ENCODE assay signal across 18 mouse cellular contexts in genomic region chr5:119662326-119662725, GRCm38 (mm10). TPM values are rescaled to one million over a fixed set of nuclear protein-coding genes. Genes with fewer than 3 reads are reported as not detected.
DNase-seq lines count a peak whose midpoint lies in the region; ATAC-seq and TF ChIP-seq lines count a peak whose summit lies in the region.
"Had no signal": no experiment of that assay in that cellular context is flagged by ENCODE, and none has a peak within 500 bp of the region (broad histone marks: within the 10 kb centered on the region; RNA-seq: fewer than 3 reads in every experiment).

No protein-coding gene starts in this region.

- peaks cover 93% of the 10 kb centered on the region for H3K27me3 ChIP-seq in kidney, embryonic 14.5 days (ENCODE audit: control insufficient read depth, insufficient read depth, low read length)
- H3K27me3 ChIP-seq in midbrain, embryonic 11.5 days (ENCODE audit: control insufficient read depth, insufficient read depth, low read length), result peaks cover 99% of the 10 kb centered on the region
- H3K27me3 ChIP-seq in midbrain, embryonic 16.5 days (ENCODE audit: control insufficient read depth, insufficient read depth, low read depth, low read length), result peaks cover 82% of the 10 kb centered on the region
- peaks cover 94% of the 10 kb centered on the region for H3K27me3 ChIP-seq in embryonic facial prominence, embryonic 14.5 days (replicated peaks; ENCODE audit: control insufficient read depth, insufficient read depth, low read length)
- peaks cover 85% of the 10 kb centered on the region for H3K27me3 ChIP-seq in liver, embryonic 16.5 days (ENCODE audit: control insufficient read depth, insufficient read depth, low read depth, low read length)
- H3K27me3 ChIP-seq in thymus, adult 2 months (ENCODE audit: control insufficient read depth, insufficient read depth, low read length), result peaks cover 12% of the 10 kb centered on the region

- H3K4me3 ChIP-seq in kidney, embryonic 14.5 days (ENCODE audit: low read length), result peak overlapping the region; percentile 15; the same call in 1 of the 2 replicates
- H3K4me3 ChIP-seq in midbrain, embryonic 11.5 days (ENCODE audit: low read depth, low read length), result no peak overlapping the region
- H3K4me3 ChIP-seq in midbrain, embryonic 16.5 days (ENCODE audit: low read depth, low read length), result no peak overlapping the region
- H3K4me3 ChIP-seq in embryonic facial prominence, embryonic 14.5 days (ENCODE audit: low read depth, low read length), result peak overlapping the region; percentile 16; the same call in 1 of the 2 replicates
- H3K4me3 ChIP-seq in liver, embryonic 16.5 days (ENCODE audit: low read depth, low read length), result no peak overlapping the region
- H3K4me3 ChIP-seq in thymus, adult 2 months (ENCODE audit: control insufficient read depth, insufficient read depth, low read length), result no peak overlapping the region
- H3K4me3 ChIP-seq: forebrain, embryonic 13.5 days; hindbrain, embryonic 15.5 days; megakaryocyte, embryonic 14.5 days had no signal

- TF ChIP-seq CTCF in thymus, adult 2 months (IDR thresholded peaks at IDR 0.05; ENCODE audit: borderline replicate concordance, control insufficient read depth, extremely low read depth, insufficient read depth, low read length, poor library complexity), result no peak

- H3K4me2 ChIP-seq in kidney, embryonic 14.5 days (replicated peaks; ENCODE audit: low read depth, low read length), result peak overlapping the region; percentile 32
- H3K4me2 ChIP-seq in midbrain, embryonic 11.5 days, result no peak overlapping the region
- no peak overlapping the region for H3K4me2 ChIP-seq in midbrain, embryonic 16.5 days (ENCODE audit: low read length)
- peak overlapping the region; percentile 44 for H3K4me2 ChIP-seq in embryonic facial prominence, embryonic 14.5 days (ENCODE audit: low read depth, low read length)
- H3K4me2 ChIP-seq in liver, embryonic 16.5 days (ENCODE audit: low read depth, low read length), result peak overlapping the region; percentile 20; the same call in 1 of the 2 replicates
- H3K4me2 ChIP-seq: forebrain, embryonic 13.5 days; hindbrain, embryonic 15.5 days had no signal

- TF ChIP-seq POLR2A in thymus, adult 2 months (IDR thresholded peaks at IDR 0.05; ENCODE audit: control insufficient read depth, extremely low read depth, insufficient read depth, low read length, poor library complexity), result no peak

- H3K4me1 ChIP-seq in kidney, embryonic 14.5 days (ENCODE audit: control insufficient read depth, insufficient read depth, low read length), result no peaks in the 10 kb centered on the region
- no peaks in the 10 kb centered on the region for H3K4me1 ChIP-seq in midbrain, embryonic 11.5 days (ENCODE audit: control insufficient read depth, insufficient read depth, low read length)
- H3K4me1 ChIP-seq in midbrain, embryonic 16.5 days (ENCODE audit: control insufficient read depth, insufficient read depth, low read length), result no peaks in the 10 kb centered on the region
- H3K4me1 ChIP-seq in embryonic facial prominence, embryonic 14.5 days (ENCODE audit: control insufficient read depth, insufficient read depth, low read length), result peaks cover 4% of the 10 kb centered on the region; the same call in 1 of the 2 replicates
- H3K4me1 ChIP-seq in liver, embryonic 16.5 days (ENCODE audit: control insufficient read depth, low read depth, low read length), result no peaks in the 10 kb centered on the region
- H3K4me1 ChIP-seq in thymus, adult 2 months (replicated peaks; ENCODE audit: control insufficient read depth, insufficient read depth, low read length), result no peaks in the 10 kb centered on the region
- H3K4me1 ChIP-seq: forebrain, embryonic 13.5 days; hindbrain, embryonic 15.5 days; megakaryocyte, embryonic 14.5 days had no signal

- 2% methylated on average over 13 of the region's 13 CpGs for WGBS in kidney, embryonic 14.5 days
- WGBS in midbrain, embryonic 11.5 days, result 3% methylated on average over 13 of the region's 13 CpGs
- 1% methylated on average over 13 of the region's 13 CpGs for WGBS in midbrain, embryonic 16.5 days
- 2% methylated on average over 13 of the region's 13 CpGs for whole genome bisulfite sequencing in embryonic facial prominence, embryonic 14.5 days
- 5% methylated on average over 13 of the region's 13 CpGs for WGBS in liver, embryonic 16.5 days (ENCODE audit: insufficient replicate concordance)
- WGBS in thymus, adult 2 months, result 15% methylated on average over 13 of the region's 13 CpGs

- H3K9me3 ChIP-seq in kidney, embryonic 14.5 days (ENCODE audit: control insufficient read depth, low read length), result no peaks in the 10 kb centered on the region
- no peaks in the 10 kb centered on the region for H3K9me3 ChIP-seq in midbrain, embryonic 11.5 days (ENCODE audit: control insufficient read depth, low read length)
- no peaks in the 10 kb centered on the region for H3K9me3 ChIP-seq in midbrain, embryonic 16.5 days (replicated peaks; ENCODE audit: control insufficient read depth, low read length, poor library complexity, severe bottlenecking)
- no peaks in the 10 kb centered on the region for H3K9me3 ChIP-seq in embryonic facial prominence, embryonic 14.5 days (ENCODE audit: control insufficient read depth, low read length)
- no peaks in the 10 kb centered on the region for H3K9me3 ChIP-seq in liver, embryonic 16.5 days (replicated peaks; ENCODE audit: control insufficient read depth, low read length)
- H3K9me3 ChIP-seq: forebrain, embryonic 13.5 days; hindbrain, embryonic 15.5 days; megakaryocyte, embryonic 14.5 days had no signal

- ATAC-seq in kidney, embryonic 14.5 days (ENCODE audit: low FRiP score, low TSS enrichment), result no peak
- ATAC-seq in midbrain, embryonic 11.5 days (ENCODE audit: low FRiP score), result no peak
- ATAC-seq in midbrain, embryonic 16.5 days, result no peak
- ATAC-seq in embryonic facial prominence, embryonic 14.5 days (ENCODE audit: low read depth), result no peak
- no peak for ATAC-seq in liver, embryonic 16.5 days (ENCODE audit: low read depth)
- ATAC-seq: forebrain, embryonic 13.5 days; intestine, postnatal 0 days had no signal

- H3K36me3 ChIP-seq in kidney, embryonic 14.5 days (ENCODE audit: control insufficient read depth, insufficient read depth, low read length), result no peaks in the 10 kb centered on the region
- H3K36me3 ChIP-seq in midbrain, embryonic 11.5 days (ENCODE audit: control insufficient read depth, insufficient read depth, low read length), result no peaks in the 10 kb centered on the region
- H3K36me3 ChIP-seq in midbrain, embryonic 16.5 days (ENCODE audit: control insufficient read depth, insufficient read depth, low read length), result no peaks in the 10 kb centered on the region
- no peaks in the 10 kb centered on the region for H3K36me3 ChIP-seq in embryonic facial prominence, embryonic 14.5 days (ENCODE audit: control insufficient read depth, insufficient read depth, low read length)
- no peaks in the 10 kb centered on the region for H3K36me3 ChIP-seq in liver, embryonic 16.5 days (ENCODE audit: control insufficient read depth, insufficient read depth)
- H3K36me3 ChIP-seq in thymus, adult 2 months (ENCODE audit: control insufficient read depth, insufficient read depth, low read length), result no peaks in the 10 kb centered on the region
- H3K36me3 ChIP-seq: G1E; hindbrain, embryonic 15.5 days had no signal

- peak overlapping the region; percentile 32; the same call in 1 of the 2 replicates for H3K9ac ChIP-seq in kidney, embryonic 14.5 days (ENCODE audit: low read depth, low read length)
- no peak overlapping the region for H3K9ac ChIP-seq in midbrain, embryonic 11.5 days (ENCODE audit: low read length)
- H3K9ac ChIP-seq in midbrain, embryonic 16.5 days (ENCODE audit: low read depth, low read length), result no peak overlapping the region
- peak overlapping the region; percentile 54; the same call in 1 of the 2 replicates for H3K9ac ChIP-seq in embryonic facial prominence, embryonic 14.5 days (ENCODE audit: low read depth, low read length)
- no peak overlapping the region for H3K9ac ChIP-seq in liver, embryonic 16.5 days (ENCODE audit: low read depth, low read length)
- H3K9ac ChIP-seq: forebrain, embryonic 13.5 days; hindbrain, embryonic 15.5 days had no signal

- 0 out of 2 replicates have a peak overlapping the region, but pooled peaks have one; percentile 6 for H3K27ac ChIP-seq in kidney, embryonic 14.5 days (ENCODE audit: low read depth, low read length)
- H3K27ac ChIP-seq in midbrain, embryonic 11.5 days (ENCODE audit: low read depth, low read length), result no peak overlapping the region
- H3K27ac ChIP-seq in midbrain, embryonic 16.5 days (ENCODE audit: low read length), result no peak overlapping the region
- peak overlapping the region; percentile 39 for H3K27ac ChIP-seq in embryonic facial prominence, embryonic 14.5 days (replicated peaks; ENCODE audit: low read depth, low read length)
- H3K27ac ChIP-seq in liver, embryonic 16.5 days (ENCODE audit: low read length), result no peak overlapping the region
- H3K27ac ChIP-seq in thymus, adult 2 months (ENCODE audit: control insufficient read depth, insufficient read depth, low read length), result no peak overlapping the region
- H3K27ac ChIP-seq: forebrain, embryonic 13.5 days; hindbrain, embryonic 15.5 days had no signal

- no peak for DNase-seq in kidney, postnatal 4 days
- DNase-seq in midbrain, embryonic 11.5 days (ENCODE audit: low spot score, missing footprints), result peak; percentile 85
- no peak for DNase-seq in embryonic facial prominence, embryonic 14.5 days (ENCODE audit: low spot score)
- no peak for DNase-seq in thymus, adult 2 months
- DNase-seq in spleen, postnatal 4 days (ENCODE audit: low spot score in 2 of 2), result no peak
- DNase-seq: cerebellum, postnatal 25 days; gastrocnemius, postnatal 25 days; heart, postnatal 10 days; layer of hippocampus, postnatal 36 days; thymus, adult 18-20 months had no signal

RNA-seq across cellular contexts. Expression of gene Tbx3, which starts 8.1 kb away (rescaled TPM):
- polyA plus RNA-seq in kidney, embryonic 14.5 days (2014; fragmentation: Nextera tagmentation; extraction: Ambion mirVana), result 31.7 and 53.3 TPM in 2 replicates
- polyA plus RNA-seq in midbrain, embryonic 11.5 days (2014; fragmentation: Nextera tagmentation; extraction: Ambion mirVana), result 1.3 and 1.4 TPM in 2 replicates
- 2.4 and 3.4 TPM in 2 replicates for polyA plus RNA-seq in midbrain, embryonic 16.5 days (2015; fragmentation: Nextera tagmentation; extraction: Ambion mirVana)
- polyA plus RNA-seq in embryonic facial prominence, embryonic 14.5 days (2014; fragmentation: Nextera tagmentation; extraction: Ambion mirVana), result 22.6 and 31.5 TPM in 2 replicates
- polyA plus RNA-seq in liver, embryonic 16.5 days (2015; fragmentation: Nextera tagmentation; extraction: Ambion mirVana), result 2.4 and 2.7 TPM in 2 replicates
- 2.1 and 3.2 TPM in 2 replicates for polyA plus RNA-seq in thymus, adult 2 months (2012; rRNA removed)
- polyA plus RNA-seq: G1E had no signal

Comparison
In these comparisons a context has a peak if more than half of its experiments do, and no peak if none do; other contexts are left out.
1. H3K27ac ChIP-seq: peak in kidney, embryonic 14.5 days (single experiment) and embryonic facial prominence, embryonic 14.5 days (single experiment); none in midbrain, embryonic 11.5 days (single experiment), midbrain, embryonic 16.5 days (single experiment), liver, embryonic 16.5 days (single experiment) and thymus, adult 2 months (single experiment).
2. H3K4me2 ChIP-seq: peak in kidney, embryonic 14.5 days (single experiment), embryonic facial prominence, embryonic 14.5 days (single experiment) and liver, embryonic 16.5 days (single experiment); none in midbrain, embryonic 11.5 days (single experiment) and midbrain, embryonic 16.5 days (single experiment).
3. H3K4me3 ChIP-seq: peak in kidney, embryonic 14.5 days (single experiment) and embryonic facial prominence, embryonic 14.5 days (single experiment); none in midbrain, embryonic 11.5 days (single experiment), midbrain, embryonic 16.5 days (single experiment), liver, embryonic 16.5 days (single experiment) and thymus, adult 2 months (single experiment).
4. H3K9ac ChIP-seq: peak in kidney, embryonic 14.5 days (single experiment) and embryonic facial prominence, embryonic 14.5 days (single experiment); none in midbrain, embryonic 11.5 days (single experiment), midbrain, embryonic 16.5 days (single experiment) and liver, embryonic 16.5 days (single experiment).